Mouse (Mus musculus) megakaryocyte, embryonic 14.5 days (primary cell): ENCODE data around the gene Sbsn. TPM values are rescaled to one million over a fixed set of nuclear protein-coding genes. Genes with fewer than 3 reads are reported as not detected.

Experiments
- H3K27me3 ChIP-seq: replicated peaks from 2 replicates; pipeline ENCODE3; 2012; ENCODE audit warnings: inconsistent platforms
- H3K36me3 ChIP-seq: replicated peaks from 2 replicates; pipeline ENCODE3; 2012; ENCODE audit warnings: low read length, inconsistent platforms, mixed read lengths
- H3K4me1 ChIP-seq: 2 replicates; pipeline ENCODE4 v1.6.1; 2012; ENCODE audit warnings: inconsistent platforms
- H3K4me3 ChIP-seq: replicated peaks from 2 replicates; pipeline ENCODE3; 2012; ENCODE audit warnings: moderate library complexity, mild to moderate bottlenecking, inconsistent platforms
- H3K9me3 ChIP-seq: 2 replicates; pipeline ENCODE4 v1.6.1; 2012; ENCODE audit warnings: inconsistent platforms
- FLI1 ChIP-seq: IDR thresholded peaks from 2 replicates; pipeline ENCODE4 v1.6.1; 2012; ENCODE audit warnings: low read length, inconsistent platforms, mixed read lengths
- GATA1 ChIP-seq: IDR thresholded peaks from 3 replicates; pipeline ENCODE4 v1.6.1; 2012; ENCODE audit warnings: mixed read lengths, low read length, inconsistent platforms, borderline replicate concordance
- polyA plus RNA-seq: library from polyadenylated mRNA; stranded (reverse); fragments of >175 nt; gene quantifications from 2 replicates; pipeline ENCODE4 v1.2.3, GENCODE M21; 2012; ENCODE audit warnings: low replicate concordance; ENCODE audit not compliant: insufficient read depth

Sbsn gene
- polyA plus RNA-seq, 1 experiment: 0.21 TPM

- TF ChIP-seq GATA1 (no peak), FLI1 (no peak)
- Histone ChIP-seq H3K9me3 (peaks cover 42% of the 10 kb centered on the region), H3K4me1 (peaks cover 10% of the 10 kb centered on the region), H3K27me3 (peaks cover 2% of the 10 kb centered on the region), H3K36me3 (peaks cover 5% of the 10 kb centered on the region), H3K4me3 (no peak overlapping the region)
Observed at GRCm38 (mm10) chr7:30800653-30801052, 49.4 kb downstream of the Sbsn start.

GRCm38 (mm10) chr7:30803256-30803655 is 52.0 kb downstream of the Sbsn start:
- TF ChIP-seq GATA1 (no peak), FLI1 (no peak)
- Histone ChIP-seq H3K4me3 (no peak overlapping the region), H3K9me3 (peaks cover 51% of the 10 kb centered on the region), H3K27me3 (no peaks in the 10 kb centered on the region), H3K4me1 (peaks cover 23% of the 10 kb centered on the region), H3K36me3 (peaks cover 7% of the 10 kb centered on the region)

- Histone ChIP-seq H3K36me3 (peaks cover 9% of the 10 kb centered on the region), H3K9me3 (peaks cover 49% of the 10 kb centered on the region), H3K4me1 (peaks cover 27% of the 10 kb centered on the region), H3K27me3 (no peaks in the 10 kb centered on the region), H3K4me3 (no peak overlapping the region)
- TF ChIP-seq FLI1 (no peak), GATA1 (no peak)
Observed at GRCm38 (mm10) chr7:30804026-30804715, 52.9 kb downstream of the Sbsn start.

Other genes starting within 250 kb of the Sbsn start
- gene Arhgap33, start 216.4 kb upstream of the Sbsn start, polyA plus RNA-seq: 12.9 and 43.1 TPM in 2 replicates
- 6.0 and 17.2 TPM in 2 replicates for gene Hspb6, start 199.3 kb upstream of the Sbsn start, polyA plus RNA-seq
- gene Proser3, start 199.2 kb upstream of the Sbsn start, polyA plus RNA-seq: 11.6 and 51.8 TPM in 2 replicates
- gene Lin37, start 191.6 kb upstream of the Sbsn start, polyA plus RNA-seq: 49.3 and 62.3 TPM in 2 replicates
- gene U2af1l4, start 188.2 kb upstream of the Sbsn start, polyA plus RNA-seq: 52.8 and 64.1 TPM in 2 replicates
- gene Gm49396, start 188.1 kb upstream of the Sbsn start, polyA plus RNA-seq: 0.70 TPM in 1 of 2 replicates, not detected in the other
- gene Psenen, start 187.8 kb upstream of the Sbsn start, polyA plus RNA-seq: 21.1 and 77.9 TPM in 2 replicates
- 4.3 and 15.3 TPM in 2 replicates for gene Igflr1, start 186.0 kb upstream of the Sbsn start, polyA plus RNA-seq
- gene Kmt2b, start 162.7 kb upstream of the Sbsn start, polyA plus RNA-seq: 20.0 and 47.0 TPM in 2 replicates
- 0.10 TPM in 1 of 2 replicates, not detected in the other for gene Zbtb32, start 152.6 kb upstream of the Sbsn start, polyA plus RNA-seq
- 1.2 TPM in 1 of 2 replicates, not detected in the other for gene Upk1a, start 138.6 kb upstream of the Sbsn start, polyA plus RNA-seq
- gene Cox6b1, start 125.3 kb upstream of the Sbsn start, polyA plus RNA-seq: 82.5 and 197 TPM in 2 replicates
- gene Etv2, start 115.6 kb upstream of the Sbsn start, polyA plus RNA-seq: 0.44 TPM in 1 of 2 replicates, not detected in the other
- gene Rbm42, start 101.2 kb upstream of the Sbsn start, polyA plus RNA-seq: 261 and 484 TPM in 2 replicates
- 2.3 and 13.7 TPM in 2 replicates for gene Haus5, start 86.5 kb upstream of the Sbsn start, polyA plus RNA-seq
- gene Pmis2, start 79.9 kb upstream of the Sbsn start, polyA plus RNA-seq: not detected in 2 replicates
- not detected in 2 replicates for gene 2200002J24Rik, start 52.5 kb upstream of the Sbsn start, polyA plus RNA-seq
- gene Atp4a, start 39.3 kb upstream of the Sbsn start, polyA plus RNA-seq: 0.10 TPM in 1 of 2 replicates, not detected in the other
- 25.4 and 46.3 TPM in 2 replicates for gene Tmem147, start 21.9 kb upstream of the Sbsn start, polyA plus RNA-seq
- not detected in 2 replicates for gene Gapdhs, start 7.8 kb upstream of the Sbsn start, polyA plus RNA-seq
- gene Dmkn, start 12.3 kb downstream of the Sbsn start, polyA plus RNA-seq: not detected in 2 replicates
- gene Krtdap, start 36.4 kb downstream of the Sbsn start, polyA plus RNA-seq: not detected in 2 replicates
- gene Ffar2, start 72.3 kb downstream of the Sbsn start, polyA plus RNA-seq: 5.8 and 8.9 TPM in 2 replicates
- not detected in 2 replicates for gene Ffar3, start 104.7 kb downstream of the Sbsn start, polyA plus RNA-seq
- gene Ffar1, start 110.1 kb downstream of the Sbsn start, polyA plus RNA-seq: 0.16 TPM in 1 of 2 replicates, not detected in the other
- 0.03 TPM in 1 of 2 replicates, not detected in the other for gene Cd22, start 128.9 kb downstream of the Sbsn start, polyA plus RNA-seq
- gene Mag, start 163.4 kb downstream of the Sbsn start, polyA plus RNA-seq: 1.2 TPM in 1 of 2 replicates, not detected in the other
- not detected in 2 replicates for gene Hamp2, start 173.2 kb downstream of the Sbsn start, polyA plus RNA-seq
- not detected in 2 replicates for gene Hamp, start 192.6 kb downstream of the Sbsn start, polyA plus RNA-seq
- 122 and 127 TPM in 2 replicates for gene Usf2, start 205.3 kb downstream of the Sbsn start, polyA plus RNA-seq
- 2.1 TPM in 1 of 2 replicates, not detected in the other for gene Lsr, start 222.0 kb downstream of the Sbsn start, polyA plus RNA-seq
- gene Fam187b, start 222.3 kb downstream of the Sbsn start, polyA plus RNA-seq: not detected in 2 replicates